Mouse (Mus musculus): ENCODE measurements around the gene Xrn2.
A peak's percentile ranks its signal among the peaks of the same experiment; 100 is the strongest.

Gene Xrn2

DNA sequence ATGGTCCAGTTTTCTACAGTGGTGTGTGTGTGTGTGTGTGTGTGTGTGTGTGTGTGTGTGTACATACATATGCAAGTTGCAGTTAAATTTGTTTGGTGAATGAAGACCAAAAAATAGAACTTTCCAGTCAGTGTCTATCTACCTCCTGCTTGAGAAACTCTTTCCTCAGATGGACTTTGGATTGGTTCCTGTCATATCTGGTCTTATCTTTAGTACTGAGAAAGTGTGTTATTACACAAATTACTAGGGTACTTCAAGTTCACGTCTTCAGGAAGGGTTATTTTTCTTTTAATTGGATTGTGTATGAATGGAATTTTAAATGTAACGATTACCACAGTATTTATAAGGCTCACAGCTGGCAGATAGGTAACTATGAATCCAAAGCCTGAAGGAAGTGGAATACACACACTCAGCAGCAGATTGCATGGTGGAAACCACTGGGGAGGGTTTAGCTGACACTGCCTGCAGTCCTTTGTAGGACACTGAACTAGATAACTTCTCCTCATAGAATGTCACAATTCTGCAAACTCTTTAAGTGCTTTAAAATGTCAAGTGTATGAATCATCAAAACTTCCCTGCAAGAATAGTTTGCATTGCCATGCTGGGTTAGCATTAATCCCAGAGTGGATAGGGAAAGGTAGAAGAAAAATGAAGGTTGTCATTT is 40.6 kb downstream of the Xrn2 start:
- no peak for DNase-seq (ENCODE audit: low spot score in 2 of 2)

DNA sequence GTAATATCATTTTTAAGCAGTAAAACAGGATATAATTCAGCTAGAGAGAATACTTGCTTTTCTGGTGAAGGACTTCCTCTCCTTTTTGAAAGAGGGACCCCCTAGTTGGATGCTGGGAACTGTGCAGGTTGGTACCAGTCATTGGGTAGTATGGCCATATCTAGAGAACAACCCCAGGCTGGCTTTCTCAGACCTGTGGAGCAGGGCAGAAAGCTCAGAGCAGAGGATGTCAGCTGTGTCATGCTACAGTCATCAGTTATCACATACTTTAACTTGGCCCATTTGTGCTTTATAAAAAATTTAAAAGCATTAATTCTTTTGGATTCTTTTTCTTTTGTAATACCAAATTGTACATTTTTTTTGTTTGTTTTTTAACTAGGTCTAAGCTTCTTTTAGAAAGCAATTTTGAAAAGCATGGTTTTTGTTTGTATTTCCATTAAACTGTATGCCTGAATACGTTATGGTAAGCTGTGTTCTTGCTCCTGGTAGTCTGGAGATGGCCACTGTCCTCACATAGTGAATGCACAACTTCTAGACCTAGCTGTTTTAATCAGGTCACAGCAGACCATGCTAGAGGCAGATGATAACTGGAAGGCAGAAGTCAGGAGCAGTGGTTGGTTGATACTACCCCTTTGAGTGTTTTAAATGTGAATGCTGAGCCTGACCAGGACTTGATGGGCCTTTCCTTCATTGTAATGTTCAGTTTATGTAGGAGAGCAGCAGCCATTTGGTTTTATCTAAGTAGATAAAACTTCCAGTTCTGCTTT is 54.9 kb downstream of the Xrn2 start:
- DNase-seq (ENCODE audit: low spot score in 2 of 2) = no peak

DNA sequence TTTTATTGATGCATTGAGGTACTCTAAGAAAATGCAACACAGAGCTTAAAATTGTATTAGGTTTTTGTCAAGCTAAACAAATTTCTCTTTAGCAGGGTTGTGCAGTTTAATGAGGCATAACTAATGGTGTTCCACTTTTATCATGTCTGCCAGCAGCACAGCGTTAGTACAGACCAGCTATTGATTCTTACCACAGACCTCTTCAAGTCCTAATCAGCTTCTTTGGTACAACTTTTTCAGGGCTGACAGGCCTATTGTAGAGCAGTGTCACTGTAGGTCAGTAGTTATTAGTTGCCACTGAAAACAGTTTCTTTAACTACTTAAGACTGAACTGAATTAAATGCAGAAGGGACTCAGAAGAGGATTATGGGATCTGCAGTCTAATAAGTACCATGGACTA is 56.3 kb downstream of the Xrn2 start:
- no peak for DNase-seq (ENCODE audit: low spot score in 2 of 2)

DNA sequence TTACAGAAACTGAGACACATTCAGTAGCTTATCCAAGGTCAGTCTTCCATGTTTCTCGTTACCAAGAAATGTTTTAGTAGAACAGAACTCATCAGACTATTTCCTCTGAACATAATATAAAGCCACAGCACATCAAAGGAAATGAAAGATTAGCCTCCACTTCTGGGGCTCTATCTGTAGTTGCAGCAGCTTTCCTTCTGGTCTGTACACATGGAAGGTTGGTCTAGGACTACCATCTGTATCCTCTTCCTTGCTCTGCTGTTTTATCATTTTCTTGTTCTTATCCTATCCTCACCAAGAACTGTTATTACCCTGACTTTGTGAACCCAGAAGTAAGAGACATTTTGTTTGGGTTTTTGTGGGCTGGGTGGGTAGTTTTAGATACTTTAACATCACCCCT is 57.5 kb downstream of the Xrn2 start:
- no peak for DNase-seq (ENCODE audit: low spot score in 2 of 2)

DNA sequence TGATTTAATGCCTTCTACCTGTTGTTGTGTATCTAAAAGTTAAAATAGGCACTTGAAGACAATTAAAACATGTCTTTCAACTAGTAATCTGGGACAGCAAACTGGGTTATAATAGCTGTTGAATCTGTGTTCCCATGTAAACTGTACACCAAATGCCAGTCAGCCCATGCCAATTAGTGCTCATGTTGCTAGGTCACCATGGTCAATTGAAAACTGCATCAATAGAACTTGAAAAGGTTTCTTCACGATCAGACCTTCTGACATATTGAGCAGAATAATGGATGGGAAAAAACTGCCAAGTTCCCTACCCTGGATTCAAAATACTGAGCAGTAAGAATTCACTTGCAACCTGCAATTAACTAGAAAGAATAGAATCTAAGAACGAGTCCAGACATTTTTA is 61.2 kb downstream of the Xrn2 start:
- DNase-seq (ENCODE audit: low spot score in 2 of 2) = no peak

DNA sequence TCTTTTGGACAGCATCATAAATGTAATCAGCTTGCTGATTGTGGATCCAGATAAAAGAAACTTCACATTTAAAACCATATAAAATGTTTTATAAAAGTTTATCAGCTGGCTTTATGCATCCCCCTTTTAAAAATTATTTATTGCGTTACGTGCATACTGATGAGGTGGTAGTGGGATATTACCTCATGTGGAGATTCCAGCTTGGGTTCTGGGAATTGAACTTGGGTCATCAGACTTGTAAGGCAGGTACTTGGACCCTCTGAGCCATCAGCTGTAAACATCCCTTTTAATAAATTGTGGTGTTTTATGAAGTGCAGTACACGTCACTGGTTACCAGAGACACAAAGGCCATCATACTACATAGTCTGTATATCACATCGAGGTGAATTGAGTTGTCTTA is 61.6 kb downstream of the Xrn2 start:
- DNase-seq (ENCODE audit: low spot score in 2 of 2) = no peak

DNA sequence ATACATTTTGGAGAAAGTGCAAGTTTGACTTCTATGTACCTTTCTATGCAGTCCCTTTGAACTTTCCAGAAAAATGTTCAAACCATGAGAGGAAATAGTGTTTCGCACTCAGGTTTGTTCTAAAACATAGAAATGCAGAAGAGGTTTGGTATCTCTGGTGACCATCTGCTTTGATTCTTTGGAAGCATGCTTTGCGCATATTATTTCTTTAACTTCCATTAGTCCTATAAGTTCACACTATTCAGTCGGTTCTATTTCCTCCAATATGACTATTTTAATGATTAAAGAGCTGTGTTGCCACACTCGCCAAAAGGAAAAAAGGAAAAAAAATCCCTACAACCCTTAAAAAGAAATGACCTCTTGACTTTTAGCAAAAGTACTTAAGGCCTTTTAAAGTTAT is 69.6 kb downstream of the Xrn2 start:
- DNase-seq (ENCODE audit: low spot score in 2 of 2) = no peak

DNA sequence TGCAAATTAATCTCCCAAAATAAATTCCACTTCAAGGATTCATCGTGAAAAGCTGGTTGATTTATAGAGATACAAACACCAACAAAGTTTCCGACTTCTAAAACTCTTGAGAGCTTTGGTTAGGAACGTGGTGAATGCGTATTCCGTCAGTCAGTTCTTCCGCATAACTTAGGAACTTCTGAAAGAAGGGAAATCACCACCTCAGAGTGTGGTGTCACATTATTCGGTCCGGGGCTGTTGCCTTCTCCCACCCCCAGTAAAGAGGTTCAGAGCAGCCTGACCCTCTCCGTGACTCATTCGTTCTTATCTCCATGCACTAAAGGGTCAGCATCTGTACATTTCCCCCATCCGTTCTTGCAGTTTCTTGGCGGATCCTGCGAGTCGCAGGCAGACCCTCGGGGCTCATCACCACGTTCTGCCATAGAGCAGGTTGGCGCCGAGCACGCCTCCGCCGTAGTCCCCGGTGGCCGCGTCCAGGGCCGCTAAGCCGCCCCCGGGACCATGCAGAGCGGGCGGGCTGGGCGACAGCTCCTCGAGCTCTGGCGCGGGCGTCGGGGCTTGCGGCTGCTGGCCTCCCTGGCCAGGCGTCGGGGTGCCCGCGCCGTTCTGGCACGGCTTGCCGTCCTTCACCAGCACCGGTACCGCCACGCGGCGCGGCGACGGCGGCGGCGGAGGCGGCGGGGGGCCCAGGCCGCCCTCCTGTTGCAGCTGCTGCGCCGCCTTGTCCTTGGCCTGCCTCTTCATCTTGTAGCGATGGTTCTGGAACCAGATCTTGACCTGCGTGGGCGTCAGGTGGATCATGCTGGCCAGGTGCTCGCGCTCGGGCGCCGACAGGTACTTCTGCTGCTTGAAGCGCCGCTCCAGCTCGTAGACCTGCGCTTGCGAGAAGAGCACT is 70.9 kb downstream of the Xrn2 start:
- DNase-seq (ENCODE audit: low spot score in 2 of 2) = peak; percentile 2 to 14

DNA sequence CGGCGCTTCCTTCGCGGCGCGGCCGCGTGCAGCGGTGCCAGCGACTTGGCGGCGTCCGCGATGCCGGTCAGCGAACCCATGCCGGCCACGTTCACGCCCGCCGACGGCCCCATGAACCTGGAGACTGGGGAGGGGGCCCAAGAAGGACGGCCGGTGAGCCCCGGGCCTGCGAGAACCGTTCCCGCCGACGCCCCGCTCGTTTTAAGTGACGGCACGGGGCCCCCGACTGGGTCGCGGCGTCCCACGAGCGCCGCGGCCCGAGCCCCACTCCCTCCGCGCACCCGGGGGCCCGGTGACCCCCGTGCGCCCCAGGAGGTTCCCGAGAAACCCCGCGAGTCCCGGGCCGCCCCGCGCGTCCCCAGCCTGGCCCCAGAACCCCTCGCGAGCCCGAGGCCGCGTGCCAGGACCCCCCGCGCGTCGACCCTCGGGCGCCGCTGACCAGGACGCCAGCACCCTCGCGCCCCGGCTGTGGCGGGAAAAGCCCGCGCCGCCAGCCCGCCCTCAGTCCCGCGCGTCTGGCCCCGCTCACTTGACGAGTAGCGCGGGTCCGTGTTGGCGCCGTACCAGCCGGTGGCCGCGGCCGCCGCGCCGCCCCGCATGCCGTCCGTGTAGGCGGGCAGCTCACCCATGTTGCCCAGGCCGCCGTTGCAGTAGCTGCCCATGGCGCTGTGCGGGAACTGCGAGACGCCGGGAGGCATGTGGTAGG is 71.7 kb downstream of the Xrn2 start:
- peak in 1 of 2 experiments; percentile 1 for DNase-seq (ENCODE audit: low spot score in 2 of 2)

DNA sequence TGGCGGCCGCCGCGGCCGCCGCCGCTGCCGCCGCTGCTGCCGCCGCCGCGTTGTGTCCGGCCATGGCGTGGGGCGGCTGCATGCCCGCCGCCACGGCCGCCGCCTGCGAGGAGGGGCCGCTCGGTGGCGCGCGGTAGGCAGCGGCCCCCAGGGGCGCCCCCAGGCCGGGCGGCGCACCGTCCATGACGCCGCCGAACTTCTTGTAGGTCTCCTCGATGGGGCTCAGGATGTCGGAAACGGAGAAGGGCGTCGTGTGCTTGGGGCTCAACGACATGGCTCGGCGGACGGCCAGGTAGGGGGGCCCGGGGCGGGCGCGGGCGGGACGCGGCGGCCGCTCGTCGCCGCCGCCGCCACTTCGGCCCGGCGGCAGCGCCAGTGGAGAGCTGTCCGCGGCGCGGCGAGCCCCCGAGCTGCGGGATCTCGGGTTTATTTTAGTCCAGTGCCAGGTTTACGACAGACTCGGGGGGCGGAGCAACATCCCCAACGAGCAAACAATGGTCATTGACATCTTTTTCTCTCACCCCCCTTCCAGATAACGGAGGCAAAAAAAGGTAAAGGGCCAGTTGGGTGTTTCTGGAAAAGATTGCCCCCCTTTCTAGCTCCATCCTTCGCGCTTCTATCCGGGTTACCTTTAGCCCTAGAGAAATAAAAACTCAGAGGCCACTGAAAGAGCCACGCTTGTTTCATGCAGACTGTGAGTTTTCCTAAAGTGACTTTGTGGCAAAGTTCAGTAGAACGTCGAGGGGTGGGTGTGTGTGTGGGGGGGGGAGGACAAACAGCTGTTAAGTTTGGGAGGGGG is 72.5 kb downstream of the Xrn2 start, which contains the start of gene Nkx2-4:
Gene Nkx2-4 (minus strand): TSS at position 374 of the 799 bp plus-strand sequence.
- peak in 1 of 2 experiments; percentile 1 for DNase-seq (ENCODE audit: low spot score in 2 of 2)

DNA sequence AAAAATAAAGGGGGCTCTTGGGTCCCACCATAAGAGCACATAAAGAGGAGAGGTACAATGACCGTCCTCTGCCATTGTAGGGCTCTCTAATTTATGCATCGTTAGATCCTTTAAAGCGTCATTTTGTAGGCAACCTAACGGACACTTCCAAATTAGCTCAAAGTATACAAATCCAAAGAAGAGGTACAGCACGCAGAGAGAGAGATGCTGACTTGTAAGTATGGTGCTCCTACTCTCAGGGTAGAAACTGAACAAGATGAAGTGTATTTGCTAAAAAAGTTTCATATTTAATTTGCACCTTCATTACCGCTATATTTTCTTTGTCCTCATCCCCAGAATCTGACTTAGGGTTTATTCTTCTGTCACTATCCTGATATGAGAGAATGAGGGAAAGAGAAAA is 73.1 kb downstream of the Xrn2 start:
- no peak for DNase-seq (ENCODE audit: low spot score in 2 of 2)

DNA sequence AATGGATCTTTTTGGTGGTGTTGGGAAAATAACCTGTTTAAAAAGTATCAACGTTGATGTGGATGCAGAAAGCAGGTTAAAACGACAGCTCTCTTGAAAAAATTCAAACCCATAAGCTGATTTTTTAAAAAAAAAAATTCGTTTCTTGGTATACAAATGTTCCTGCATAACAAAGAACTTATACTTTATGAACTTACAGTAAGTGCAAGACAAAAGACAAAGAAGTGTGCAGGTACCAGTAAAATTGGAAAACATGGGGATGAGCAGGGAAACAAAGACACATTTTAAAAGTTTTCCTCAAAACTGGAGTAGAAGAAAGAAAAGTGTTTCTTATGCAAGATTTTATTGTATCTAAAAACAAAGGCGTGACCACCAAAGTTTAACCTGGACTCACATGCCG is 73.6 kb downstream of the Xrn2 start:
- DNase-seq (ENCODE audit: low spot score in 2 of 2) = no peak

DNA sequence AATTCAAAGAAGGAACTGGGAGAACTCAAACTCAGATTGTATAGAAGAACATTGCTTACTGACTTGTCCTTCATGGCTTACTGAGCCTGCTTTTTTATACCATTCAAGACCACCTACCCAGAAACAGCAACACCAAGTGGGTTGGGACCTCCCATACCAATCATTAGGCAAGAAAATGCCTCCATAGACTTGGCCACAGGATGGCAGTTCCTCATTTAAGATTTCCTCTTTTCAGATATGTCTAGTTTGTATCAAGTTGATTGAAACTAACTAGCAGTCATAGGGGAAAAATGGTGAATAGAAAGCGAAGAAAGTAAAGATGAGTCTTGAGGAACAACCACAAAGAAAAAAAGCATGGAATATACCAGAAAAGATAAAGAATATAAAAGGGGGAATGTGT is 106.9 kb downstream of the Xrn2 start:
- DNase-seq (ENCODE audit: low spot score in 2 of 2) = no peak

DNA sequence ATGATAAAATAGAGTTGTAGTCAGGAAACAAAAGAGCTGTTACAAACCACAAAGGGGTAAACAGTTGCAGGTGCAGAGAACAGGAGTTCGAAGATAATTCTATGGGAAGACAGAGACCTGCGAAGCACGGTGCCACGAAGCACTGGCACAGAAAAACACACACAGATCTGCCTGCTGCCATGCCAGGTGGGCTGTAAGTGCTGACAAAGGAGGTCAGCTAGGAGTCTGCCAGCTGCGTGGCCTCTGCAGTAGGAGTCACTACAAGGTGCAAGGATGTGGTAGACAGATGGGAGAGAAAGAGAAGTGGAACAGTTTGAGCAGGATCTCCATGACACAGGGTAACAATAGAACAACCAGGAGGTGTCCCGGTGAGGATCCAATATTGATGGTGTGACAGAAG is 114.6 kb downstream of the Xrn2 start:
- DNase-seq (ENCODE audit: low spot score in 2 of 2) = no peak
